Mouse (Mus musculus) liver, postnatal 0 days (tissue): ENCODE measurements at regions not wholly inside any gene's neighbourhood (a gene's known extent, or its start where the extent isn't known, plus 50 kb on each side); places are given as distances from the start of the nearest gene placed in this dataset.

Experiments used
- CTCF ChIP-seq: sonication (generic); IDR thresholded peaks from 2 replicates; pipeline ENCODE4 v1.5.1; 2016; ENCODE audit warnings: antibody characterized with exemption, low read depth
- EP300 ChIP-seq: IDR thresholded peaks from 2 replicates; pipeline ENCODE4 v1.6.1; 2016; ENCODE audit warnings: antibody characterized with exemption, low read depth, mild to moderate bottlenecking

DNA sequence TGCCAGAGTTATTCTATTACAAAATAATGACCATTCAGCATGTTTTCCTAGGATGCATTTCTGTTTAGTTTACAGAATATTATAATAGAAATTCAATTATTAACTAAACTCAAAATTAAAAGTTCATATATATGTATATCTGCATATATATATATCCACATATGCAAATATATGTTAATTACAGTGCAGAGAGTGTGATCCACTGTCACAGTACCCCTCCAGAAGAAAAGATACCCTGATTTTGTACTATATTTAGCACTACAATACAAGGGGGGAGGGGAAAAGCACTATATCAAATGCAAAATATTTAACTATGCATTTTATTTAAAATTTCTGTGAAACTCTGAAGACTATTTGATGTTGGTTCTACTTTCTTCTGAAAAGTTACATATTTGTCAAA, 265.4 kb upstream of the Cdh19 start:
- TF ChIP-seq EP300 (no peak), CTCF (no peak)
